Comparison of ENCODE assay signal across 21 mouse cellular contexts in the genomic region with DNA sequence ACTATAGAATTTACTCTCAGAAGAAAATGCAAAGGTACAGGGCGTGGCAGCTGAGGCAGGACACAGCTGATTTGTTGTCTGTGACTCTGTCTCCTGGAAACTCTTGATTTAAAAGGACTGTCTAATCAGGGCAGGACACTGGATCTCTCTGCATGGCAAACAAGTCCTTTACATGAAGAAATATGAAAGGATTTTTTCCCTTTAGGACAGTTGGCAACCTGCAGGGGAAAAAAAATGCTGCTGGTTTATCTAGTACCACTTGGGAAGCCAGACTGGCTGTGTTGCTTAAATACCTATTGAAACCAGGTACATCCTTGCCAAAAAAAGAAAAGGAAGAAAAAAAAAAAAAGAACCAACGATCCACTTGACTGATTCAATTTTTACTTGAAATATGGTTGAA. TPM values are rescaled to one million over a fixed set of nuclear protein-coding genes. Genes with fewer than 3 reads are reported as not detected.
DNase-seq lines count a peak whose midpoint lies in the region; TF ChIP-seq lines count a peak whose summit lies in the region.
"Had no signal": no experiment of that assay in that cellular context is flagged by ENCODE, and none has a peak within 500 bp of the region (broad histone marks: within the 10 kb centered on the region; RNA-seq: fewer than 3 reads in every experiment).

No protein-coding gene starts in this region.

- no peak for TF ChIP-seq CTCF in gastrocnemius, adult 2 months (IDR thresholded peaks at IDR 0.05)

- peak overlapping the region; percentile 12; the same call in 1 of the 2 replicates for H3K27ac ChIP-seq in gastrocnemius, adult 2 months
- H3K27ac ChIP-seq: embryonic facial prominence, embryonic 10.5 days; embryonic facial prominence, embryonic 12.5 days; forebrain, embryonic 10.5 days; forebrain, embryonic 12.5 days had no signal

- intact Hi-C loops in gastrocnemius, adult 2 months (cut with DNase I), result no loop called here
- intact Hi-C loops in gastrocnemius, postnatal 36 days (cut with DNase I), result no loop called here

- no peak overlapping the region for H3K4me3 ChIP-seq in gastrocnemius, adult 2 months
- H3K4me3 ChIP-seq: embryonic facial prominence, embryonic 10.5 days; embryonic facial prominence, embryonic 12.5 days; forebrain, embryonic 10.5 days; forebrain, embryonic 12.5 days had no signal

- no peak for DNase-seq in gastrocnemius, adult 2 months
- DNase-seq in gastrocnemius, postnatal 36 days, result no peak
- peak; percentile 56 for DNase-seq in ES-CJ7 (ENCODE audit: low read depth, low spot score)
- peak; percentile 29 for DNase-seq in ZHBTc4 (ENCODE audit: low read depth, low spot score)
- peak; percentile 75 for DNase-seq in gonadal fat pad, adult 2 months (ENCODE audit: low read depth)
- DNase-seq in adrenal gland, adult (ENCODE audit: inconsistent age in 2 of 2, low spot score in 1 of 2), result no peak
- no peak for DNase-seq in cerebellum, adult 9-11 months
- DNase-seq: adrenal gland, adult 8-10 months; adrenal gland, postnatal 14 days; adrenal gland, postnatal 36 days; B cell, adult 2 months; cerebellum, adult 11-12 months; cerebellum, adult 8-10 months; cerebellum, postnatal 10 days; cerebellum, postnatal 25 days had no signal

RNA-seq across cellular contexts. Expression of gene Kcnj2, which starts 17.0 kb away (rescaled TPM):
- 10 to 100 TPM; 33.9 to 57.3 TPM for total RNA-seq in gastrocnemius, adult 2 months (2021)
- total RNA-seq in gastrocnemius, postnatal 36 days (2021), result 10 to 100 TPM; 29.8 to 46.5 TPM
- 2.0 and 2.2 TPM in 2 replicates for polyA plus RNA-seq in gonadal fat pad, adult 2 months (2012; rRNA removed)
- total RNA-seq: MEL had no signal
- polyA plus RNA-seq: CD4-positive, CD25-positive, alpha-beta regulatory T cell, adult 4 months had no signal

Comparison
In these comparisons a context has a peak if more than half of its experiments do, and no peak if none do; other contexts are left out.
1. DNase-seq: peak in ES-CJ7 (single experiment), ZHBTc4 (single experiment) and gonadal fat pad, adult 2 months (single experiment); none in gastrocnemius, adult 2 months (single experiment), gastrocnemius, postnatal 36 days (0 of 2), adrenal gland, adult (0 of 2) and cerebellum, adult 9-11 months (single experiment).